Mouse (Mus musculus) urinary bladder, postnatal 36 days (tissue): Measurements from ENCODE around the gene Trmt10b.

ENCODE experiments used
- DNase-seq, 2 experiments: peaks; one replicate each; pipeline ENCODE4 v3.0.0; 2022; ENCODE audit warnings: low spot score in 2 of 2, mixed read lengths in 1 of 2

Trmt10b gene

GRCm38 (mm10) chr4:45296662-45297564, at the start of gene Trmt10b:
Trmt10b (plus strand) TSS chr4:45297127.
- DNase-seq = peak; percentile 59 to 65

GRCm38 (mm10) chr4:45251265-45251664, 45.7 kb upstream of the Trmt10b start:
- no peak for DNase-seq

- DNase-seq = no peak
These were observed 44.1 kb upstream of the Trmt10b start for GRCm38 (mm10) chr4:45252861-45253262.

GRCm38 (mm10) chr4:45253839-45254601, 42.9 kb upstream of the Trmt10b start:
- no peak for DNase-seq

DNA sequence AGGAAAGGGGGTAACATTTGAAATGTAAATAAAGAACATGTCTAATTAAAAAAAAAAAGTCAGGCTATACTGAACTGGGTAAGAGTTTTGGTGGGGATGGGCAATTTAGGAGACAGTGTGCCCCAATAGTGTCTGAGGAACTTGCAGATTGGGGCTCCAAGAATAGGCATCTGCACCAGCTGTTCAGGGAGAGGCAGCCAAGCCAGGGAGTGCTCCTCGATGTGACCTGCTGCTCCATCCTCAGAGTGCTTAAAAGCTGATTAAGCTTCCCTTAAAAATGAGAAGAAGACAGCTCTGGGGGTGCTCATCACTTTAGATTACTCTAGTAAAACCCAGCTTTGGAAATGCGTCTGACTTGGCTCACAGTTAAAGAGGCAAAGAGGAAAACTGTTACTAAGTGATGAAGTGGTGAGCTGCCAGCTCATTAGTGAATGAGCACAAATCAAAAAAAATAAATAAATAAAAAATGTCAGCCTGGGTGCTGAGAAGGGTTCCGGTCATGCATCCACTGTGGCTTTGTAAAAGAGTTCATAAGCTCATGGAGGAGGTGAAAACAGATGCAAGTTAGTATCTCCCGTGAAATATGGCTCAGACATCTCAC, 37.6 kb upstream of the Trmt10b start:
- no peak for DNase-seq

DNA sequence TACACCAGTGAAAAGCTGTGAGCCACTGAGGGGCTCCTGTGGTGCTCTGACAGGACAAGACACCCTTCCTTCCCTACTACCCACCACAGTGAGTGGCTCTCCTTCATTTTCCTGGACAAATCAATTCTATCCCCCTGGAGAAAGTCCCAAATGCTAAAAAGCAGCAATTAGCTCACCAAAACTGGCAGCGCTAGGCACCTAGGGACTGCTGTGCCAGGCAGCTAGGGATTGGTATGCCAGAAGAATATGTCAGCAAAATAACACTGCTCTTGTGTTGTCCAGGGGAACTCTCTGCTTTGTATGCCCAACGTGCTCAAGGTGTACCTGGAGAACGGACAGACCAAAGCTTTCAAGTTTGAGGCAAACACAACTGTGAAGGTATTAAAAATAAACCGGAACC, 35.4 kb upstream of the Trmt10b start:
- no peak for DNase-seq

GRCm38 (mm10) chr4:45267883-45268282, 29.0 kb upstream of the Trmt10b start:
- no peak for DNase-seq

- no peak for DNase-seq
These were observed 25.9 kb upstream of the Trmt10b start for GRCm38 (mm10) chr4:45271041-45271452.

DNA sequence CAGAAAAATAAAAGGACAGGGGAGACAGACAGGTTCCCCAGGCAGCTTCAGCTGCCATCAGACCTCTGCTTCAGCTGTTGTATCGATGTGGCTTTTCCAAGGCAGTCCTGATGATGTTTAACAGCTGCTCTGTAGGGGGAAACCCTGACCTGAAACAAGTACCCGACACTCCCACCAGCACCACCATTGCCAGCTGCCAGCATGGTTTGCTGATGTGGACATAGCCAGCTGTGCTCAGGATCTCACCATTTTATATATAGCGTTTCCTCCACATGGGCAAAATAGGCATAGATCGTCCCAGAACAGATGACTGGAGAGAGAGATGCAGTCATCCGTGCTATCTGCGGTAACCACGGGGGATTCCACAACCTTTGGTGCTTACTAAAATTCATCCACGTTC, 21.2 kb upstream of the Trmt10b start:
- no peak for DNase-seq

- DNase-seq = no peak
These were observed 17.6 kb upstream of the Trmt10b start for GRCm38 (mm10) chr4:45279292-45279691.

- DNase-seq = peak in 1 of 2 experiments; percentile 48
These were observed 16.9 kb upstream of the Trmt10b start for GRCm38 (mm10) chr4:45279981-45280548.

- no peak for DNase-seq
These were observed 10.6 kb upstream of the Trmt10b start for GRCm38 (mm10) chr4:45286318-45286717.

GRCm38 (mm10) chr4:45287906-45288305, 9.0 kb upstream of the Trmt10b start:
- no peak for DNase-seq

GRCm38 (mm10) chr4:45305536-45305935, 8.6 kb downstream of the Trmt10b start:
- DNase-seq = no peak

DNA sequence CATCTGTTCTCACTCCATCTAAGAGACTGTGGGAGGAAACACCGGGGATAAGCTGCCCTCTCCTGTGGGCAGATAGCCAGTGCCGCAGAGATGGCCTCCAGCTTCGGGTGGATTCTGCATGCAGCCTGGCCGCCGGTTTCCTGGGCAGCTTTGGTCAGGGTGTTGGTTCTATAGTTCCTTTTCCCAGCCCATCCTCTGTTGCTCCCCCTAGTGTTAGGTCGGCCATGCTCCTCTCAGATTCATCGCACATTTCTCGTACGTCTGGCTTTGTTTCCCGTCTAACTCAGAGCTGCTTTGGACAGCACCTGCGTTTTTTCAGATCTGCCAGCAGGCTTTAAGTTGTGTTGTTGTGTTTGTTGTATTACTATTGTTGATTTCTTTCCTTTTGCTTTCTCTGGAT, 11.1 kb downstream of the Trmt10b start:
- DNase-seq = no peak

- no peak for DNase-seq
These were observed 11.7 kb downstream of the Trmt10b start for GRCm38 (mm10) chr4:45308606-45309005.

- DNase-seq = no peak
These were observed 14.1 kb downstream of the Trmt10b start for GRCm38 (mm10) chr4:45311056-45311455.

GRCm38 (mm10) chr4:45320159-45320816, 23.4 kb downstream of the Trmt10b start:
- peak; percentile 70 to 84 for DNase-seq

DNA sequence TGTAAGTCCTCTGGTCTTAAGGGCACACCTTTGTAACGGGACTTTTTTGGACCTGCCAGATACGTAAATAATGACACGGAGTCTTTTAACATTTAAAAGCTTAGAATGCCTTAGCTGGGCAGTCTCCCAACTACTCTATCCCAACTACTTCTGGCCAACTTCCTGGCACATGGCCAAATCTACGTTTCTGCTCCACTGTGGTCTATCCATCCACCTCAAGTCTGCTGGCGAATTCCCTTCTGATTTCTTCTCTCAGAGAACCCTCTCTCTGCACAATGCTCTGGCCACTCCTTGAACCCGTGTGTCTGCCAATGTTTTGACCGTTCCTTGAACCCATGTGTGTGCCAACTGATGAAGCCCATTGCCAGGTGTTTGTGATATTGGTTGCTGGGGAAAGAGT, 34.2 kb downstream of the Trmt10b start:
- DNase-seq = no peak

- DNase-seq = no peak
These were observed 35.5 kb downstream of the Trmt10b start for GRCm38 (mm10) chr4:45332466-45332865.

- no peak for DNase-seq
These were observed 44.3 kb downstream of the Trmt10b start for GRCm38 (mm10) chr4:45341226-45341625.
